Mouse (Mus musculus): ENCODE data around the gene Gosr1. TPM values are rescaled to one million over a fixed set of nuclear protein-coding genes. Genes with fewer than 3 reads are reported as not detected.
"Not testable (repeated sequence)": the region's sequence is repeated elsewhere in the genome, so short reads cannot be mapped to it uniquely, and the experiment has no call there.

The Gosr1 gene
- 10 to 100 TPM; 20.1 to 21.8 TPM for total RNA-seq (2021)
- long read RNA-seq, experiment 1, full-length matches to known transcripts: 12 of 16 reads
- long read RNA-seq, experiment 1, partial matches to known transcripts: 2 of 16 reads
- long read RNA-seq, experiment 1, other reads (novel, unspliced or antisense): 2 of 16 reads
- long read RNA-seq, experiment 2, full-length matches to known transcripts: 23 of 25 reads
- long read RNA-seq, experiment 2, partial matches to known transcripts: 0 of 25 reads
- long read RNA-seq, experiment 2, other reads (novel, unspliced or antisense): 2 of 25 reads

DNA sequence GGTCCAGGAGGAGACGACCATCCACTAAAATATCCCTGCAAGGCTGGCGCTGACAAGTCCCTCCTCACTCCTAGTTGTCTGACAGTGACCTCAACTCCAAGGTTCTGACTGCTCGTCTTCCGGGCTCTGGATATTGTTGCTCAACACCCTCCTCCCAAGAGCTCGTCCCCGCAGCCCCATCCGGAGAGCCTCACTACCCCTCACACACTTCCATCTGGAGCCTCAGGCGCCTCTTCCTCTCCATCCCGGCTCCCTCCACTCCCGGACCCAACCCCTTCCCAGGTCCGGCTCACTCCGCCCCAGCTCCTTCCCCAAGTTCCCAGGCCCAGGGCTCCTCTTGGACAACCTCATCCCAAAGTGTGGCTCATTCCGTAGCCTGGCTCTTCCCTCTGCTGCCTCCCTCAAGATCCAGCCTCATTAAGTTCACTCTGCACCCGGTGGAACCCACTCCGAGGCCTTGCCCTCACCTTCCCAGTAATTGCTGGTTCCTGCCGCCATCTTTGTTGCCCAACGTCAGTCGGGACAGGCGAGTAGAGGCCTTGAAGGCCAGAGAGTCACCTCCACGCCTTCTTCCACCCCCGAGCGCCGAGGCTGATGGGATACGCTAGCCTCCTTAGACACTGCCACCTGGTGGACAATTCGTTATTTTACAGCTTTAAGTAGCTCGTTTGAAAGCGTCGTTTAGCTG is at the start of gene Gosr1:
Gene Gosr1 (minus strand): TSS at position 527 of the 688 bp plus-strand sequence.
- peak; percentile 92 for DNase-seq
- intact Hi-C loops (cut with DNase I; ENCODE audit: low total_unique reads): loop anchor here (5.0 kb wide), 1 partner anchor 86 kb away; the partner anchor contains the start of gene Trarg1

DNA sequence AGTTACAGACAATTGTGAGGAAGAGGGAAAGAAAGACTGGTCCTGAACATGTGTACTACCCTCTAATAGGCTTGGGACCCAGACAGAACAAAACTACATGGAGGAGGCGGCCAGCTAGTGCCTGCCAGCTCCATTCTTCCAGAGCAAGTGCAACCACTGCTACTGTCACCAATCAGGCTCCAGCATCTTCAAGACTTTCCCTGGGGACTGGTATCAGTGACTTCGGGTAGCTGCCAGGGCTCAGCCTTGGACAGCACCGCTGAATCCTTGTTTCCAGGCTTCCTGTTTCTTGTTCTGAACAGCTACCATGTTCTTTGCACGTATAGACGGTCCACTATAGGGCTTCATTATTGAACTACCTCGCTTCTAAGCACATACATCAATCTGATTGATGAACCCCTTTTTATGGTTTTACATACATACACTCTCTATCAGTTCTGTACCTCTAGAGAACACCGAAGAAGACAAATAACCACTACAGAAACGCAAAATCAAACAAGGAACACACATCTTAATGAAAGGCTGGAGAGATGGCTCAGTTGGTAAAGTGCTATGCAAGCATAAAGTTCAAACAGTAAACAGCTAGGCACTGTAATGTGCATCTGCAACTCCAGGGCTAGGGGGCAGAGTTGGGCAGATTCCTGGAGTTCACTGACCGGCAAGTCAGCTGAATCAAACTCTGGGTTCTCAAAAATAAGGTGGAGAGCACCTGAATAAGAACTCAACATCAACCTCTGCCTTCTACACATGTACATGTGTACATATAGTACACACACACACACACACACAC is 47.5 kb upstream of the Gosr1 start:
- DNase-seq: peak; percentile 18
- intact Hi-C loops (cut with DNase I; ENCODE audit: low total_unique reads): no loop called here

DNA sequence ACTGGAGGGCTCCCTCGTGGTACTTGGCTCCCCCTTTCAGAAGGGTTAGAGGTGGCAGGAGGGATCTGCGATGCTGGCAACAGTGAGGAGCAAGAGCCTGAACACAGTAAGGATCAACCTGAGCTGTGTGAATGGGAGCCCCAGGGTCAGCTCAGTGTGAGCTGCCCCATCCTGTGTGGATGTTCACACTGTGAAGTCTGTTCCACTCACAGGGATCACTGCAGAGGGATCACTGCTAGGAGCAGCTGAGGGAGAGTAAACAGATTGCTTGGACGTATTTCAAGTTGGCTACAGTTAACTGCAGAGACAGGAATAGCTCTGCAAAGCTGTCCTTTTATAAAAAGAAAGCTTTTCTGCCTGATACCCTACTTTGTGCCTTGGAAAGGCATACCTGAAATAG is 46.1 kb upstream of the Gosr1 start:
- DNase-seq: no peak
- intact Hi-C loops (cut with DNase I; ENCODE audit: low total_unique reads): no loop called here

DNA sequence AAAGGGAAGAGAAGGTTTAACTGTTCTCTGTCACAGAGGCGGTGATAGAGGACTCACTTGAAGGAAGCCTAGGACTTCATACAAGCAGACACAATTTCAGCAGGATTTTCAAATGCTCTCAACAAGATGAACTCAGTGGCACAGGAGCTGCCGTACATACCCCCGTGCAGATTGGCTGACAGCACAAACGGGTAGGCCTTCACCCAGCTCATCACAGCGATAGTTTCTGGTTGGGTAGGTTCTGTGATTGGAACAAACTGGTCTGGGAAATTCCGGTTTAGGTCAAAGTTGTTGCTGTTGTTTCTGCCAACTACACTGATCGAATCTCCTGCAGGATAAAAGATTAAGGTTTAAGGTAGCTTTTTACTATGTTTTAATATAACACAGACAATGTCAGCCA is 45.2 kb upstream of the Gosr1 start:
- intact Hi-C loops (cut with DNase I; ENCODE audit: low total_unique reads): no loop called here
- DNase-seq: no peak

- intact Hi-C loops (cut with DNase I; ENCODE audit: low total_unique reads): no loop called here
- no peak for DNase-seq
Observed at GRCm38 (mm10) chr11:76807007-76807679, 43.8 kb upstream of the Gosr1 start.

- no peak for DNase-seq
- intact Hi-C loops (cut with DNase I; ENCODE audit: low total_unique reads): no loop called here
Observed at GRCm38 (mm10) chr11:76806026-76806425, 42.6 kb upstream of the Gosr1 start.

GRCm38 (mm10) chr11:76805072-76805471 is 41.7 kb upstream of the Gosr1 start:
- DNase-seq; intact Hi-C loops (cut with DNase I; ENCODE audit: low total_unique reads): not testable (repeated sequence)

- intact Hi-C loops (cut with DNase I; ENCODE audit: low total_unique reads): no loop called here
- DNase-seq: no peak
Observed at GRCm38 (mm10) chr11:76803266-76803665, 39.9 kb upstream of the Gosr1 start.

DNA sequence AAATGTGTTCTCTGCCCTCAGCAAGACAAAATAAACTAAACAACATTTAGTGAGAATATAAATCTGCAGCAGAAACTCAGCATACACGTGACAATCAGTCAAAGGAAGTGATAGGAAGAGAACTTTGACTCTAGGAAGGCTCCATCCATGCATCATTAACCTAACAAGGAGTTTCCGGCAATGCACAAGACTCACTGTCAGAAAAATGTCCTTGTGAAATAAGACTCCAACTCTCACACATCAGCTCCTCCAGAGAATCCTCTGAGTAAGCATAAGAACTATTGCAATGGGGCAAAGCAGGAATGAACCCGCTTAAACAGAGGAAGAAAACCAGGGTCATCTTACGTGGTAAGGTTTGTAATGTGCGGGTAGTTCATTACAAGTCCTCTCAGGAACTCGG is 33.9 kb upstream of the Gosr1 start:
- intact Hi-C loops (cut with DNase I; ENCODE audit: low total_unique reads): no loop called here
- DNase-seq: no peak

GRCm38 (mm10) chr11:76795326-76795725 is 31.9 kb upstream of the Gosr1 start:
- intact Hi-C loops (cut with DNase I; ENCODE audit: low total_unique reads): no loop called here
- no peak for DNase-seq

DNA sequence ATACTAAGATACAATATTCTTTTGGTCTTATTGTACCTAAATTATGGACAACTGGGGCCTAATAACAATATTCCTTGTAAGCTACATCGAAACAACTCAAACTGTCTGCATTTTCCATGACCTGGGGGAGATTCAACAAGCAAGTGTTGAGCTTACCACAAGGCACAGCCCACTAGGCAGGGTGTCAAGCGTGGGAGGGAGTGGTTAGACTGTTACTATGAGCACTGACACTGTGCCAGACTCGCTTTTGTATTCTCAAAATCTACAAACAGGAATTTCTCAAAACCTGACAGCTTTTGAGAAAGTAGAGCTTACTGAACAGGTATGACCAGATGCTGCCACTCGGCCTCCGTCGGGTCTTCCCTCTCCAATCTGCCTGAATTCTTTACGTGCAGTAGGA is 28.0 kb upstream of the Gosr1 start:
- intact Hi-C loops (cut with DNase I; ENCODE audit: low total_unique reads): loop anchor here (5.0 kb wide), 1 partner anchor 101 kb away; no protein-coding TSS in a partner anchor
- DNase-seq: no peak

DNA sequence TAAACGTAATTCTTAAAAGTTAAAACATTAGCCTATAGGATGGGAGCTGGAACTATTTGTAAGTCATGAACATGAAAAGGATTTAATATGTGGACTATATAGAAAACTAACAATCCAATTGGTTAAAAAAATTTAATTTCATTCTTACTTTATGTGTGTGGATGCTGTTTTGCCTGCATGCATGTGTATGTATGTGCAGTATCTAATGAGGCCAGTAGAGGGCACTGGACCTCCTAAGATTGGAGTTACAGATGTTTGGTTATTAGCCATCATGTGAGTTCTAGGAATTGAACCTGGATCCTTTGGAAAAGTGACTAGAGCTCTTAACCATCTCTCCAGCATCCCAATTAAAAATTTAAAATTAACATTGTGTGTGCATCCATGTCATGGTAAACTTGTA is 25.9 kb upstream of the Gosr1 start:
- intact Hi-C loops (cut with DNase I; ENCODE audit: low total_unique reads): no loop called here
- DNase-seq: peak; percentile 24

DNA sequence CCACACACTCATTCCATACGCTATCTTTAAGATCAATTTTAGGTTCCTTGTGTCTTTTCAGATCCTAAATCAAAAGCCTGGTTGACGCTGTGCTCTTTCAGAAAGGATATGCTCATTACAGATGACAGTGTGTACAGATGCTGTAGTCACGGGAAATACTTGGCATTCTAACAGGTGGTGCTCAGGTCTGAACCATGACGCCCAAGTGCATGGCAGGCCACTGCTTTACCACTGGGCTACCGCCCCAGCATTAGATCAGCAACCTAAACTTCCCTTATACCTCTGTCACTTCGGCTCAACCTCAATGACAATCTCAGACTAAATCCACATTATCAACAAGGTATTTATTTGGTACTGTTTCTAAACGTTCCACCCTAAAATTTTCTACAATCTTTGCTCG is 12.2 kb upstream of the Gosr1 start:
- intact Hi-C loops (cut with DNase I; ENCODE audit: low total_unique reads): no loop called here

GRCm38 (mm10) chr11:76773811-76774210 is 10.4 kb upstream of the Gosr1 start:
- intact Hi-C loops (cut with DNase I; ENCODE audit: low total_unique reads): no loop called here
- DNase-seq: no peak

More for the DNA sequence above, 12.2 kb upstream of the Gosr1 start:
- DNase-seq: no peak

DNA sequence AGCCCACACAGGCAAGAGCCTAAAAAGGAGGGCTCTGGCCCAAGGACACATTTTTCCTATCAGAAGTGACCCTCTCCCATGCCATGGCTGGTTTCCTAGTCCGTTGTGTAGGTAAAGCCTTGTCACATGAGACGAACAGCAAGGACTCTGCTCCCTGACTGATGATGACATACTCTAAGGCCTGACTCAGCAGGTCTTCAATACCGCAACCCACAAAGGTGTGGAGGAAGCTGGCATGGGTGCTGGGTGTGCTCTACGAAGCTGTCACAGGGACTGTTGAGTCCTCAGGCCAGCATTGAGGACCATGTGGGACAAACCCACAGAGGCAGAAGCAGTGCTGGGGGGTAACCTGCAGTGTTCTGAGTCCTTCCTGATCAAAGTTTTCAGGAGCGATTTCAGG is 7.2 kb upstream of the Gosr1 start:
- DNase-seq: no peak
- intact Hi-C loops (cut with DNase I; ENCODE audit: low total_unique reads): no loop called here

DNA sequence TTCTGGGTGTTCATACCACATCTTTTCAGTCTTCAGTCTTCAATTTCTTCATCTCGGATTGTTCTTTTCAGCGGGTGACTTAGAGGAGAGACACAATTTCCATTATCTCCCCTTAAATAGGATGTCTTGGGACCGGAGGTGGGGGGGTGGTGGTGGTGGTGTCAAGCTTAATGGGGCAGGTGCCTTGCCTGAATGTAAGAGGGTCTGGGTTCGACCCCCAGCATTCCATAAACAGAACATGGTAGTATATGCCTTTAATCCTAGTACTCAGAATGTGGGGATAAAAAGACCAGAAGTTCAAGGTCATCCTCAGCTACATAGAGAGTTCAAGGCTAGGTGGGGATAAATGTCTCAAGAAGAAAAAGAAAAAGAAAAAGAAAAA is 353 bp upstream of the Gosr1 start:
- intact Hi-C loops (cut with DNase I; ENCODE audit: low total_unique reads): loop anchor here (5.0 kb wide), 1 partner anchor 86 kb away; the partner anchor contains the start of gene Trarg1
- no peak for DNase-seq

DNA sequence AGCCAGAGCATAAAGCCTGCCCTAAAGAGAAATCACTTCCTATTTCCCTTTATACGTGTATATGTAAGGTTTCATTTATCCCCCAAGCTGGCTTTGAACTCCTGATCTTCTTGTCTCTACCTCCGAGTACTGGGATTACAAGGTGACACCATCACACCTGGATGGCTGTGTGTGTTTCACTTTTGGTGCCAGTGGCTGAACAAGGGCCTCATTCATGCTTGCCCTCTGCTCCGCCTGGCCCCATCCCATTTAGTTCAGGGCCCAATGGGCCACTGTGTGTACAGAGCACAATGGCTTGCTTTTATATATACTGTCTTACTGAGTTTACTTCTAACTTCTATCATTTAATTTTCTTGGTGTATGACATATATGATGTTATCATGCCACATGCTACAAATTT is 11.1 kb downstream of the Gosr1 start:
- DNase-seq: no peak

GRCm38 (mm10) chr11:76748819-76749218 is 14.6 kb downstream of the Gosr1 start:
- intact Hi-C loops (cut with DNase I; ENCODE audit: low total_unique reads): no loop called here
- DNase-seq: no peak

More for the DNA sequence above, 11.1 kb downstream of the Gosr1 start:
- intact Hi-C loops (cut with DNase I; ENCODE audit: low total_unique reads): no loop called here

DNA sequence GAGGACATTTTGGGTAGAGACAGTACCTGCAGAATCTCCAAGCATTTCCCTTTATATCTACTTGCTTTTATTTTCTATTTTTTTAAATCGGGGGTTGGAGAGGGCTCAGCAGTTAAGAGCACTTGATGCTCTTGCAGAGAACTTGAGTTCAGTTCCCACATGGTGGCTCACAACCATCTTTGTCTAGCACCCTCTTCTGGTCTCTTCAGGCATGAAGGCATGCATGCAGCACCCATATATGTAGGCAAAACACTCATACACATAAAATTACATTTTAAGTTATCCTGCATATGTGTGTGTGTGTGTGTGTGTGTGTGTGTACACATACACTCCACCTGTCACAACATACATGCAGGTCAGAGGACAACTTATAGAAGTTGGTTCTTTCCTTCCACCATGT is 17.5 kb downstream of the Gosr1 start:
- no peak for DNase-seq

DNA sequence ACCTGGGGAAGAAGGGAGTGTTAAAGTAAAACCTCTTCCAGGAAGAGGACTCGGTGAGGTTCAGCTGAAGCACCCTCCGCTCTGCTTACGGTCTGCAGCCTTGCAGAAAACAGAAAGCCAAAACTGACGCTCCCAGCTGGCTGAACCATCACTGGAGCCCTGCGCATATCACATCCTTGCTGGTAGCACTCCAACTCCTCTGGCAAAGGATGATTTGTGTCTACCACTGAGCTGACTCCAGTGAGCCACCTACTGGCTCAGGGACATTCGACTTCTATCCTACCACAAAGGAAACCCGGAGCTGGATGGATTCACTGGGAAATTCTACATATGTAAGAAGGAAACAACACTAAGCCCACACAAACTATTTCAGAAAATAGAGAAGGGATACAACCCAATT is 18.8 kb downstream of the Gosr1 start:
- DNase-seq: peak; percentile 62
- intact Hi-C loops (cut with DNase I; ENCODE audit: low total_unique reads): no loop called here

More for the DNA sequence above, 17.5 kb downstream of the Gosr1 start:
- intact Hi-C loops (cut with DNase I; ENCODE audit: low total_unique reads): no loop called here
